Mouse (Mus musculus) heart, embryonic 13.5 days (tissue): ENCODE data around the gene Kdm7a. TPM values are rescaled to one million over a fixed set of nuclear protein-coding genes. Genes with fewer than 3 reads are reported as not detected.

Experiments
- ATAC-seq: fragments of 200-750 bp; cut with Nextera tagmentation; 2 replicates; pipeline ENCODE4 v1.8.0; 2017; ENCODE audit warnings: moderate TSS enrichment; ENCODE audit not compliant: insufficient number of reproducible peaks, low FRiP score, low TSS enrichment; ENCODE audit errors: extremely low read depth
- H3K27ac ChIP-seq: fragments of 300-500 bp; sonication (generic); replicated peaks from 2 replicates; pipeline ENCODE4 v1.5.1; 2015; ENCODE audit warnings: moderate library complexity, mild to moderate bottlenecking, inconsistent platforms
- H3K27me3 ChIP-seq: fragments of 300-500 bp; sonication (generic); replicated peaks from 2 replicates; pipeline ENCODE4 v1.6.1; 2015; ENCODE audit warnings: mild to moderate bottlenecking, inconsistent platforms
- H3K36me3 ChIP-seq: fragments of 300-500 bp; sonication (generic); 2 replicates; pipeline ENCODE4 v1.6.1; 2015; ENCODE audit warnings: mild to moderate bottlenecking, inconsistent platforms
- H3K4me1 ChIP-seq: fragments of 300-500 bp; sonication (generic); 2 replicates; pipeline ENCODE4 v1.6.1; 2015; ENCODE audit warnings: inconsistent platforms
- H3K4me2 ChIP-seq: fragments of 300-500 bp; sonication (generic); 2 replicates; pipeline ENCODE4 v1.6.1; 2015; ENCODE audit warnings: inconsistent platforms, mild to moderate bottlenecking, moderate library complexity
- H3K4me3 ChIP-seq: fragments of 300-500 bp; sonication (generic); 2 replicates; pipeline ENCODE4 v1.5.1; 2015; ENCODE audit warnings: moderate library complexity, mild to moderate bottlenecking, inconsistent platforms
- H3K9ac ChIP-seq: fragments of 300-500 bp; sonication (generic); 2 replicates; pipeline ENCODE4 v1.6.1; 2015; ENCODE audit warnings: inconsistent platforms, mild to moderate bottlenecking, moderate library complexity
- H3K9me3 ChIP-seq: fragments of 300-500 bp; sonication (generic); 2 replicates; pipeline ENCODE4 v1.6.1; 2016; ENCODE audit warnings: inconsistent platforms
- WGBS: fragments of 180-500 bp; shearing (Covaris S2); methylation state at CpG from one replicate; pipeline ENCODE4 v1.1.7; 2015; ENCODE audit warnings: mixed read lengths; 5-methylcytosine and 5-hydroxymethylcytosine counted together
- polyA plus RNA-seq: library from polyadenylated mRNA; unstranded; fragments of >200 nt; fragmentation: Nextera tagmentation; extraction: Ambion mirVana; gene quantifications from 2 replicates; pipeline ENCODE4 v1.2.1, GENCODE M21; 2015

The Kdm7a gene
- 3.6 and 3.7 TPM in 2 replicates for polyA plus RNA-seq

- Histone ChIP-seq H3K9me3 (no peaks in the 10 kb centered on the region), H3K27me3 (no peaks in the 10 kb centered on the region), H3K4me2 (peak within 1 kb of the TSS; percentile 83), H3K9ac (peak within 1 kb of the TSS; percentile 98), H3K4me3 (peak within 1 kb of the TSS; percentile 92), H3K36me3 (no peaks in the 10 kb centered on the region), H3K4me1 (peaks cover 22% of the 10 kb centered on the region), H3K27ac (peak within 1 kb of the TSS; percentile 98)
- under 1% methylated on average over 60 of the region's 124 CpGs for WGBS
- peak; percentile 84 for ATAC-seq
Measured at GRCm38 (mm10) chr6:39206581-39207461, at the start of gene Kdm7a. Gene Kdm7a (minus strand): TSS chr6:39206789.

GRCm38 (mm10) chr6:39255271-39255670 lies 48.7 kb upstream of the Kdm7a start:
- 78% methylated on average over 8 of the region's 8 CpGs for WGBS
- Histone ChIP-seq H3K9ac (no peak overlapping the region), H3K36me3 (no peaks in the 10 kb centered on the region), H3K27me3 (peaks cover 28% of the 10 kb centered on the region), H3K4me1 (peaks cover 13% of the 10 kb centered on the region), H3K4me2 (no peak overlapping the region), H3K27ac (no peak overlapping the region), H3K9me3 (no peaks in the 10 kb centered on the region), H3K4me3 (no peak overlapping the region)
- no peak for ATAC-seq

DNA sequence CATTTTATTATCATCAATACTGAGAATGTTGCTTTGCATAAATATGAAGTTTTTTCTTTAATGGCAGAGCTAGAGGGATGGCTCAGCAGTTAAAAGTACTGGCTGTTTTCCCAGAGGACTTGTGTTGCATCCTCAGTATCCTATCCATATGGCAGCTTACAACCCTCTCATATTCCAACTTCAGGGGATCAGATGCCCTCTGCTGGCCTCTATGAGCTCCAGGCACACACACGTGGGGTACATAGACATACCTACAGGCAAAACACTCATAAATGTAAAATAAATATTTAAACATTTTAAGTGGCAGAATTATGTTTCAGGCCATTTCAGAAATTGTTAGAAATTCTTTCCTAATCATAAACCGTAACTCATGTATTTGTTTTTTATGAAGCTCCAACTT lies 43.5 kb upstream of the Kdm7a start:
- Histone ChIP-seq H3K27me3 (peaks cover 3% of the 10 kb centered on the region), H3K36me3 (no peaks in the 10 kb centered on the region), H3K4me2 (no peak overlapping the region), H3K4me3 (no peak overlapping the region), H3K27ac (no peak overlapping the region), H3K4me1 (no peaks in the 10 kb centered on the region), H3K9ac (no peak overlapping the region), H3K9me3 (no peaks in the 10 kb centered on the region)
- no peak for ATAC-seq
- 86% methylated on average over 2 of the region's 2 CpGs for WGBS

DNA sequence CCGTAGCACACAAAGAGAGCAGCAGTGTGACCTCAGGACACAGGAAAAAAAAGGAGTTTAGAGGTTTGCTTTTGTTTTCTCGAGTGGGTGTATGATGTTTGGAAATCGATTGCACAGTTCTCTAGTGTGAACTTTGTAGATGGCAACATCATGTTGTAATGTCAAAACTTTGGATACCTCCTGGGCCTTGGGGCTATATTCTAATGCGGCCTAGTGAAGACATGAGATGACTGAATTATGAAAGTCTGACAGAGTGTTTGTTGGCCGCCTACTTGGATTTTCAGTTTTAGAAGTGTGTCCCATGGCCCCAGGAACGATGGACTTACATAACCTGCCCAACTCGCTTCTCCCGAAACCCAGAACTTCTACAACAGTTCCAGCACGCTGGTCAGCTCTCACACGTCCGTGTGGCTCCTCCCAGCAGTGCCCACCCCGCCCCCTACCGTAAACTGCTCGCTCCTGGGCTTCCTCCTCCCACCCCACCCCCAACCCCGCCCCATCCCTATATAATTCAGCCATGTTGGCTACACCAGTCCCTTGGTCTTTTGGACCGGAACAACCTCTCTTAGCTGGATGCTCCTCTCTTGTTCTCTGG lies 42.7 kb upstream of the Kdm7a start:
- no peak overlapping the region for H3K27ac ChIP-seq
- H3K9me3 ChIP-seq: no peaks in the 10 kb centered on the region
- H3K9ac ChIP-seq: no peak overlapping the region
- no peak for ATAC-seq
- no peak overlapping the region for H3K4me2 ChIP-seq
- H3K4me3 ChIP-seq: no peak overlapping the region
- no peaks in the 10 kb centered on the region for H3K36me3 ChIP-seq
- H3K27me3 ChIP-seq: no peaks in the 10 kb centered on the region
- peaks cover 4% of the 10 kb centered on the region; the same call in 1 of the 2 replicates for H3K4me1 ChIP-seq
- 48% methylated on average over 16 of the region's 16 CpGs for WGBS

- no peak for ATAC-seq
- Histone ChIP-seq H3K36me3 (no peaks in the 10 kb centered on the region), H3K4me2 (no peak overlapping the region), H3K27ac (no peak overlapping the region; the same call in 1 of the 2 replicates), H3K4me3 (no peak overlapping the region), H3K9ac (no peak overlapping the region), H3K4me1 (peaks cover 35% of the 10 kb centered on the region), H3K9me3 (no peaks in the 10 kb centered on the region), H3K27me3 (no peaks in the 10 kb centered on the region)
- WGBS: 70% methylated on average over 9 of the region's 9 CpGs
Measured at GRCm38 (mm10) chr6:39244066-39244465, 37.5 kb upstream of the Kdm7a start.

- peak overlapping the region; percentile 54 for H3K27ac ChIP-seq
- ATAC-seq: no peak
- WGBS: 61% methylated on average over 8 of the region's 8 CpGs
Measured at GRCm38 (mm10) chr6:39243511-39243961, 36.9 kb upstream of the Kdm7a start.

DNA sequence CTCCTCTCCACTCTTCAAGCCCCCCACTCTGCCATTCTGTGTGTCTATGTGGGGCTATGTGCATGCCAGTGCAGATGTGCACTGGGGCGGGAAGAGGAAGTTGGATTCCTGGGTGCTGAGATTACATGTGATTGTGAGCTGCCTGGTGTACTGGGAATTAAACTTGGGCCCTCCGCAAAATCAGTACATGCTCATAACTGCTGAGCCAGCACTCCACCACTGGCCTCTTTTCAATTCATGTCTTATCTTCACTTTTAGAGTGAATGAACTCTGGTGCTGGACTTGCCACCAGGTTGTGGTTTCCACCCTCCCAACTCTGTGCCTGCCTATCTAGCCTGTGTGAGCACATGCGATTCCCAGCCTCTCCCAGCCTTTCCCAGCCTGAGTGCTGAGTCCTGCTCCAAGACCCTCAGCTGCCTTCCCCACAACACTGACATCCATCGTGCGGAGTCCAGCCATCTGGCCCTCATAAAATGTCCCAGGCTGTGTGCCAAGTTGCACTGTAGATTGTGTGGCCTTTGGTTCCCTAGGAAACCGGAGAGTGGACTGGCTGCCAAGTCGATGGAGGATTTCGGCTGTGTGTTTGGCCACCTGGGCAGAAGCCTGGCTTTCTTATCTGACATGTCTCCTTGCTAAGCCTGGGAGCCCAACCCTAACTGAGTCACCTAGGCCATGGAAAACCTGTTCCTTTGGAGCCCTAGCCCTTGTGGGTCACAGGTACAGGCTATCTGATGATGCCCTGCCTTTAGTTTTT lies 36.3 kb upstream of the Kdm7a start:
- peaks cover 35% of the 10 kb centered on the region for H3K4me1 ChIP-seq
- H3K9me3 ChIP-seq: no peaks in the 10 kb centered on the region
- H3K27ac ChIP-seq: peak overlapping the region; percentile 54
- ATAC-seq: peak; percentile 70; the same call in 1 of the 2 replicates
- H3K4me3 ChIP-seq: no peak overlapping the region
- H3K4me2 ChIP-seq: 0 out of 2 replicates have a peak overlapping the region, but pooled peaks have one; percentile 8
- 26% methylated on average over 8 of the region's 8 CpGs for WGBS
- no peaks in the 10 kb centered on the region for H3K36me3 ChIP-seq
- no peaks in the 10 kb centered on the region for H3K27me3 ChIP-seq
- no peak overlapping the region for H3K9ac ChIP-seq

More at GRCm38 (mm10) chr6:39243511-39243961, 36.9 kb upstream of the Kdm7a start:
- Histone ChIP-seq H3K4me3 (no peak overlapping the region), H3K4me2 (no peak overlapping the region), H3K27me3 (no peaks in the 10 kb centered on the region), H3K36me3 (no peaks in the 10 kb centered on the region), H3K9ac (no peak overlapping the region), H3K9me3 (no peaks in the 10 kb centered on the region), H3K4me1 (peaks cover 35% of the 10 kb centered on the region)

DNA sequence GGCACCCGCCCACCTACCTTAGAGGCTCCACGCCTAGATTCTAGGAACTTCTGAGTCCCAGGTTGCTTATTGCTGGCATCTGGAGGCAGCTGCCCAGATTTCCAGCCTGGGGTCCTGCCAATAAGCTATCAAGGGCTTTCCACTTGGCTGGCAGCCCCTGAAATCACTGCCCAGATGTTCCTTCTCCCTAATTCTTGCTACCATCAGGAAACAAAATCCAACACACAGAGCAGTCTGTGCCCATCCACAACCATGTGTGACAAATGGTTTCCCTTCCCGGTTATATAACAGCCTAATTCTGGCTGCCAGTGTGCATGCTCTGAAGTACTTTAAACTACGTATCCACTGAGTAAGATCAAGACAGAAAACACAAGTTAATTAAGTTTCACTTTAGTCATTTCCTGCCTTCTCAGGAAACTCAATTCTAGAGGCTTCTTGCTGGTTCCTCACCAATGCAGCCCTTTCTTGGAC lies 34.9 kb upstream of the Kdm7a start:
- no peak overlapping the region for H3K27ac ChIP-seq
- peaks cover 35% of the 10 kb centered on the region for H3K4me1 ChIP-seq
- ATAC-seq: no peak
- no peaks in the 10 kb centered on the region for H3K9me3 ChIP-seq
- no peak overlapping the region for H3K4me3 ChIP-seq
- WGBS: 75% methylated on average over 4 of the region's 4 CpGs
- H3K36me3 ChIP-seq: no peaks in the 10 kb centered on the region
- no peak overlapping the region for H3K4me2 ChIP-seq
- H3K9ac ChIP-seq: no peak overlapping the region
- no peaks in the 10 kb centered on the region for H3K27me3 ChIP-seq

- no peaks in the 10 kb centered on the region for H3K9me3 ChIP-seq
- ATAC-seq: no peak
- H3K9ac ChIP-seq: no peak overlapping the region
- no peak overlapping the region for H3K27ac ChIP-seq
- H3K27me3 ChIP-seq: no peaks in the 10 kb centered on the region
- H3K4me1 ChIP-seq: peaks cover 35% of the 10 kb centered on the region
- 74% methylated on average over 3 of the region's 3 CpGs for WGBS
- H3K4me3 ChIP-seq: no peak overlapping the region
- no peaks in the 10 kb centered on the region for H3K36me3 ChIP-seq
- H3K4me2 ChIP-seq: no peak overlapping the region
Measured at GRCm38 (mm10) chr6:39240956-39241355, 34.4 kb upstream of the Kdm7a start.

- no peaks in the 10 kb centered on the region for H3K27me3 ChIP-seq
- H3K9me3 ChIP-seq: no peaks in the 10 kb centered on the region
- no peaks in the 10 kb centered on the region for H3K36me3 ChIP-seq
- no peak for ATAC-seq
- H3K4me1 ChIP-seq: peaks cover 17% of the 10 kb centered on the region
- no peak overlapping the region for H3K4me3 ChIP-seq
- no peak overlapping the region for H3K4me2 ChIP-seq
- H3K27ac ChIP-seq: no peak overlapping the region
- no peak overlapping the region for H3K9ac ChIP-seq
- 49% methylated on average over 3 of the region's 3 CpGs for WGBS
Measured at GRCm38 (mm10) chr6:39237887-39238286, 31.3 kb upstream of the Kdm7a start.

DNA sequence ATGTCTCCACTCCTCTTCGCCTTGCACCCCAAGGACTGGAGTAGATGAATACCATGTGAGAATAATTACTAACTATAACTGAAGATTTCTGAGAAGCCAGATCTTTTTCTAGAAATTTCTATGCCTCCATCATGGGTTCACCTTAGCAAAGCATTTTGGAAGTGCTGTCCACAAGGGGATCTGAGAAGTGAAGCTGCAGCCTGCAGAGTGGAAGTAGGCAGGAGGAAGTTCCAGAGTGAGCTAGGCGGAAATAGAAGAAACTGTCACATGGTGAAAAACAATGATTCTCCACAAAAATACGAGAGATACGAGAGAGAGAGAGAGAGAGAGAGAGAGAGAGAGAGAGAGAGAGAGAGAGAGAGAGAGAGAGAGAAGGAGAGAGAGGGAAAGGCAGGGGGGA lies 26.0 kb upstream of the Kdm7a start:
- no peaks in the 10 kb centered on the region for H3K27me3 ChIP-seq
- 63% methylated on average over 4 of the region's 4 CpGs for WGBS
- H3K9ac ChIP-seq: no peak overlapping the region
- no peaks in the 10 kb centered on the region for H3K36me3 ChIP-seq
- no peak overlapping the region for H3K4me2 ChIP-seq
- H3K9me3 ChIP-seq: no peaks in the 10 kb centered on the region
- H3K27ac ChIP-seq: no peak overlapping the region
- no peak overlapping the region for H3K4me3 ChIP-seq
- ATAC-seq: no peak
- no peaks in the 10 kb centered on the region for H3K4me1 ChIP-seq
